Mouse (Mus musculus): ENCODE measurements around the gene Arid5b. TPM values are rescaled to one million over a fixed set of nuclear protein-coding genes. Genes with fewer than 3 reads are reported as not detected.

The Arid5b gene
- polyA plus RNA-seq, 2 experiments = 1.3 to 3.3 TPM

DNA sequence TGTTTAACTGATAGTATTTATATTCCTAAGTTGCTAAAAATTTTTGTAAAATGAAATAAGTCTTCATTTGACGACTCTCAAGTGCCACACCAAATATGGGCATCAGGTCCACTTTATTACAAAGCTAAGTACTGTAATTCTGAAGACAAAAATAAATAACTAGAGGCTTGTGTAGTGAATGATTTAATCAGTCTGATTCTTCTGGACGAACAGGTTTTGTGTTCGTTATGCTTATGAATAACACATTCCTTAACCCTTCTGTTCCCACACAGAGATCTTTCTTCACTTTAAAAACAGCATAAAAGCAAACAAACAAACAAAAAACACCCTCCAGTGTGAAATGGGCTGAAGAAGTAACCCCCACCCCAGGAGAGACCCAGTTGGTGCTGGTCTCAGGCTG is 40.4 kb downstream of the Arid5b start:
- TF ChIP-seq CTCF (IDR thresholded peaks at IDR 0.05; ENCODE audit: low read depth) (no peak), EP300 (IDR thresholded peaks at IDR 0.05; ENCODE audit: low read depth) (no peak)
- no peaks in the 10 kb centered on the region for H3K27me3 ChIP-seq (ENCODE audit: control insufficient read depth, insufficient read depth, low read length)
- no peak overlapping the region for H3K4me2 ChIP-seq (ENCODE audit: low read depth)
- no peak overlapping the region for H3K9ac ChIP-seq (replicated peaks)
- 49% methylated on average over 3 of the region's 3 CpGs for WGBS (ENCODE audit: insufficient replicate concordance)
- no peak overlapping the region for H3K4me3 ChIP-seq (ENCODE audit: insufficient read depth in 1 of 2, low read depth in 2 of 2, low read length in 2 of 2)
- H3K9me3 ChIP-seq (ENCODE audit: control insufficient read depth, low read length) = no peaks in the 10 kb centered on the region
- DNase-seq (ENCODE audit: low read depth in 3 of 3, low spot score in 3 of 3) = no peak
- peaks cover 0 to 5% of the 10 kb centered on the region in 2 experiments; a peak in 1 of 4 replicates for H3K4me1 ChIP-seq (replicated peaks; ENCODE audit: control insufficient read depth in 2 of 2, insufficient read depth in 2 of 2, low read length in 1 of 2)
- no peak overlapping the region for H3K27ac ChIP-seq
- H3K36me3 ChIP-seq (replicated peaks; ENCODE audit: control insufficient read depth, insufficient read depth, low read depth) = no peaks in the 10 kb centered on the region
- ATAC-seq (ENCODE audit: insufficient read depth) = no peak

DNA sequence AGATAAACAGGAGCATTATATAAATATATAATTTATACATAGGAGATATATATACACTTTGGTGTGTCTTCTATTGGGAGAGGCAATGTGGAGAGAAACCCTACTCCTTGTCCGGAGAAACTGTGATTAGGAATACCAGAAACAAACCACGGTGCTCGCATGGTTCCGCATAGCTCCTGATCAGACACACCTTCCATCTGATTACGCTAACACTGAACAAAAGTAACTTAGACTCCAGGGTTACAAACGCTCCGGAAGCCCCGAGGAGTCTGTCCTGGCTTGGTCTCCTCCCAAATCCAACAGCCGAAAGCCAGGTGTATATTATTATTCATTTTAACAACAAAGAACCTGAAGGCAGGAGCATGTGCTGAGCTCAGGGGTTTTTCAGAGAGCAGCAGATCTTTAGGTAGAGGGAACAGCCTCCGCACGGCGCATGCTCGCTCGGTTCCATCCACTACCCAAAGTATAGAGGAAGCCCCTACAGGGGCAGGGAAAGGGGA is 41.5 kb downstream of the Arid5b start:
- H3K36me3 ChIP-seq (replicated peaks; ENCODE audit: control insufficient read depth, insufficient read depth, low read depth) = no peaks in the 10 kb centered on the region
- H3K27me3 ChIP-seq (ENCODE audit: control insufficient read depth, insufficient read depth, low read length) = no peaks in the 10 kb centered on the region
- H3K4me2 ChIP-seq (ENCODE audit: low read depth) = no peak overlapping the region
- H3K4me3 ChIP-seq (ENCODE audit: insufficient read depth in 1 of 2, low read depth in 2 of 2, low read length in 2 of 2) = no peak overlapping the region
- no peak overlapping the region for H3K9ac ChIP-seq (replicated peaks)
- H3K9me3 ChIP-seq (ENCODE audit: control insufficient read depth, low read length) = no peaks in the 10 kb centered on the region
- H3K4me1 ChIP-seq (replicated peaks; ENCODE audit: control insufficient read depth in 2 of 2, insufficient read depth in 2 of 2, low read length in 1 of 2) = peaks cover 0 to 5% of the 10 kb centered on the region in 2 experiments; a peak in 1 of 4 replicates
- DNase-seq (ENCODE audit: low read depth in 3 of 3, low spot score in 3 of 3) (no peak), ATAC-seq (ENCODE audit: insufficient read depth) (no peak)
- TF ChIP-seq EP300 (IDR thresholded peaks at IDR 0.05; ENCODE audit: low read depth) (no peak), CTCF (IDR thresholded peaks at IDR 0.05; ENCODE audit: low read depth) (no peak)
- WGBS (ENCODE audit: insufficient replicate concordance) = 77% methylated on average over 14 of the region's 14 CpGs
- no peak overlapping the region for H3K27ac ChIP-seq

DNA sequence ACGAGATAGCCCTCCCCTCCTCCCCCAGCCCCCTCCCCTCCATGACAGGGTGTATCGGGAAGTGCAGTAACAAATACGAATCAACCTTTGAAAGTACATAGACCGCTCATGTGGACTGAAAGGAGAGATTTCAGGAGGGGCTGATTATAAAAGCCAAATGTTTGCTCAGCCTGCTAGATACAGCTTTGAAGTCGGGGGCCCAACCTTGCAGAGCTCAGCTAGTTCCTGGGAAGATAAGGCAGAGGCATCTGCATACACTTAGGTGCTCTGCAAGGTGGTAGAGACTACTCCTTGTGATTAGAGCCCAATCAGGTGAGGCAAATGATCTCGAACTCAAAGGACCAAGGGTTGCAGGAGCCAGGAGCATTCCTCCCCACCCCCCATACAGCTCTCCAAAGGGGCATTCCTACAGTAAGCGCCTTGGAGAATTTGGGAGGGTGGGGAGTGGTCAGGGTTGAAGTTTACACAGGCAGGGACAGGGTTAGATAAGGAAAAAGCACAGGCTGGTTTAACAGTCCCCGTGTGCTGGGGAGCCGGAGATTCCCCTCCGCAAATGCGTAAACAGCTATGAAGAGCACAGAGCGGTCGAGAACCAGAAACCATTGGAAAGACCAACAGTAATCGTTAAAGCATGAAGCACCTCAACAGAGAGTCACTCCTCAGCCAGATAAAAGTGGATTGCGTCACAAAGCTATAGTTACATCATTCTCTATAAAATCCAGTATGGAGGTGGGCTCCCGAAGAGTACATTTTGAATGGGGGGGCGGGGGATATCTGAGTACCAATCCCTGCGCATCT is 47.0 kb downstream of the Arid5b start:
- ATAC-seq (ENCODE audit: insufficient read depth) = peak; percentile 50
- Histone ChIP-seq H3K36me3 (replicated peaks; ENCODE audit: control insufficient read depth, insufficient read depth, low read depth) (no peaks in the 10 kb centered on the region), H3K4me1 (replicated peaks; ENCODE audit: control insufficient read depth in 2 of 2, insufficient read depth in 2 of 2, low read length in 1 of 2) (peaks cover 0 to 5% of the 10 kb centered on the region in 2 experiments; a peak in 2 of 4 replicates), H3K4me3 (ENCODE audit: insufficient read depth in 1 of 2, low read depth in 2 of 2, low read length in 2 of 2) (no peak overlapping the region), H3K9me3 (ENCODE audit: control insufficient read depth, low read length) (no peaks in the 10 kb centered on the region), H3K27me3 (ENCODE audit: control insufficient read depth, insufficient read depth, low read length) (no peaks in the 10 kb centered on the region), H3K4me2 (ENCODE audit: low read depth) (peak overlapping the region; percentile 40; the same call in 1 of the 2 replicates), H3K27ac (no peak overlapping the region; the same call in 1 of the 2 replicates), H3K9ac (replicated peaks) (no peak overlapping the region)
- TF ChIP-seq CTCF (IDR thresholded peaks at IDR 0.05; ENCODE audit: low read depth) = no peak
- no peak for TF ChIP-seq EP300 (IDR thresholded peaks at IDR 0.05; ENCODE audit: low read depth)
- WGBS (ENCODE audit: insufficient replicate concordance) = 48% methylated on average over 18 of the region's 18 CpGs
- DNase-seq (ENCODE audit: low read depth in 3 of 3, low spot score in 3 of 3) = no peak

DNA sequence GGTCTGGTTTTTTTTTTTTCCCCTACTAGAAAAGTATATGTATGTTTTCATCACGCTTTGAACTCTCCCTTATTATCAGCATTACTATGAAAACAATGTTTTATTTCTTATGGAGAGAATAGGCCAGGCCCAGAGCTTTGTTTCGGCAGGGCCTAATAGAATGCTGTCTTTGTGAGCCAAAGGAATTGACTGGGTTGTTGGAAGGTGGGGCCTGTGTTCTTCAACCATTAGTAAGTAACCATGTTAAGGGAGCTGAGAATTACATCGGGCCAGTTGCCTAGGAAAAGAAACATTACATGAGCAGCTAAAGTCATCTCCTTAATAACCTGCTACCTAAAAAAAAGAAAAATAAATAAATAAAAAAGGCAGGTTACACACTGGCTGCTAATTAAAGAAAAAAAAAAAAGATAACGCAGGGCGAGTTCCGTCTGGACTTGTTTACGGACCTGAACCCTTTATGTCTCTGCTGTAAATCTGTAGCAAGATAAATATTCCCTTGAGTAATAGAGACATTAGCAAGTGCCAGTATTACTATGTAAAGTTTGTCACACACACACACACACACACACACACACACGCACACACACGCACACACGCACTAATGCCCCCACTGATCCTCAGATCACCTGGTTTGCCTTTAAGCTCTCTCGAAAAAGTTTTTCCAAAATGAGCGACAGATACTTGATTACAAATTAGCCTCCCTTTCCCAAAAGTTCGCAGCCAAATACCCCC is 47.7 kb downstream of the Arid5b start:
- Histone ChIP-seq H3K4me3 (ENCODE audit: insufficient read depth in 1 of 2, low read depth in 2 of 2, low read length in 2 of 2) (no peak overlapping the region), H3K27me3 (ENCODE audit: control insufficient read depth, insufficient read depth, low read length) (no peaks in the 10 kb centered on the region), H3K9me3 (ENCODE audit: control insufficient read depth, low read length) (no peaks in the 10 kb centered on the region), H3K36me3 (replicated peaks; ENCODE audit: control insufficient read depth, insufficient read depth, low read depth) (no peaks in the 10 kb centered on the region), H3K4me2 (ENCODE audit: low read depth) (peak overlapping the region; percentile 40; the same call in 1 of the 2 replicates), H3K4me1 (replicated peaks; ENCODE audit: control insufficient read depth in 2 of 2, insufficient read depth in 2 of 2, low read length in 1 of 2) (peaks cover 0 to 5% of the 10 kb centered on the region in 2 experiments; a peak in 2 of 4 replicates), H3K9ac (replicated peaks) (no peak overlapping the region), H3K27ac (no peak overlapping the region)
- 68% methylated on average over 13 of the region's 13 CpGs for WGBS (ENCODE audit: insufficient replicate concordance)
- ATAC-seq (ENCODE audit: insufficient read depth) (no peak), DNase-seq (ENCODE audit: low read depth in 3 of 3, low spot score in 3 of 3) (no peak)
- TF ChIP-seq EP300 (IDR thresholded peaks at IDR 0.05; ENCODE audit: low read depth) = no peak
- TF ChIP-seq CTCF (IDR thresholded peaks at IDR 0.05; ENCODE audit: low read depth) = no peak

Data from liver, embryonic 14.5 days (tissue).